Mouse (Mus musculus) midbrain, embryonic 14.5 days (tissue): ENCODE results near the gene Fhl3. TPM values are rescaled to one million over a fixed set of nuclear protein-coding genes. Genes with fewer than 3 reads are reported as not detected.
"Not testable (repeated sequence)": the region's sequence is repeated elsewhere in the genome, so short reads cannot be mapped to it uniquely, and the experiment has no call there.

Source experiments
- ATAC-seq: fragments of 200-750 bp; cut with Nextera tagmentation; 2 replicates; pipeline ENCODE4 v1.8.0; 2017; ENCODE audit warnings: moderate number of reproducible peaks, moderate library complexity; ENCODE audit not compliant: low FRiP score, low TSS enrichment
- DNase-seq: peaks from one replicate; pipeline ENCODE4 v3.0.0-alpha.2; 2015
- H3K27ac ChIP-seq: fragments of 300-500 bp; sonication (generic); replicated peaks from 2 replicates; pipeline ENCODE4 v1.5.1; 2014; ENCODE audit warnings: mild to moderate bottlenecking, low read depth, low read length, moderate library complexity
- H3K27me3 ChIP-seq: fragments of 300-500 bp; sonication (generic); 2 replicates; pipeline ENCODE4 v1.6.1; 2014; ENCODE audit warnings: low read length, control low read depth, mixed read lengths; ENCODE audit not compliant: control insufficient read depth, insufficient read depth
- H3K36me3 ChIP-seq: fragments of 300-500 bp; sonication (generic); 2 replicates; pipeline ENCODE4 v1.6.1; 2014; ENCODE audit warnings: low read length, control low read depth; ENCODE audit not compliant: control insufficient read depth, insufficient read depth
- H3K4me1 ChIP-seq: fragments of 300-500 bp; sonication (generic); 2 replicates; pipeline ENCODE4 v1.6.1; 2014; ENCODE audit warnings: mild to moderate bottlenecking, antibody characterized with exemption, low read length, control low read depth; ENCODE audit not compliant: control insufficient read depth, insufficient read depth
- H3K4me2 ChIP-seq: fragments of 300-500 bp; sonication (generic); 2 replicates; pipeline ENCODE4 v1.6.1; 2014; ENCODE audit warnings: mild to moderate bottlenecking, low read length, moderate library complexity
- H3K4me3 ChIP-seq: fragments of 300-500 bp; sonication (generic); replicated peaks from 2 replicates; pipeline ENCODE4 v1.5.1; 2014; ENCODE audit warnings: low read depth, low read length
- H3K9ac ChIP-seq: fragments of 300-500 bp; sonication (generic); replicated peaks from 2 replicates; pipeline ENCODE4 v1.6.1; 2014; ENCODE audit warnings: mild to moderate bottlenecking, low read length, moderate library complexity
- H3K9me3 ChIP-seq: fragments of 300-500 bp; sonication (generic); 2 replicates; pipeline ENCODE4 v1.6.1; 2016; ENCODE audit warnings: low read length, control low read depth, mixed read lengths; ENCODE audit not compliant: control insufficient read depth
- WGBS: fragments of 180-500 bp; shearing (Covaris S2); extraction: QIAGEN DNeasy Blood & Tissue Kit; methylation state at CpG from one replicate; pipeline ENCODE4 v1.1.7; 2014; 5-methylcytosine and 5-hydroxymethylcytosine counted together
- polyA plus RNA-seq: library from polyadenylated mRNA; unstranded; fragments of >200 nt; fragmentation: Nextera tagmentation; extraction: Ambion mirVana; gene quantifications from 2 replicates; pipeline ENCODE4 v1.2.1, GENCODE M21; 2014

Gene Fhl3
- polyA plus RNA-seq, 1 experiment from 2014 or later = 1.8 TPM

GRCm38 (mm10) chr4:124710776-124711291 is 10.3 kb downstream of the Fhl3 start:
- H3K36me3 ChIP-seq = no peaks in the 10 kb centered on the region
- H3K4me1 ChIP-seq = peaks cover 15% of the 10 kb centered on the region
- no peak overlapping the region for H3K27ac ChIP-seq
- H3K4me2 ChIP-seq = no peak overlapping the region
- ATAC-seq = no peak
- no peak overlapping the region for H3K9ac ChIP-seq
- WGBS = 14% methylated on average over 5 of the region's 5 CpGs
- peak; percentile 79 for DNase-seq
- no peaks in the 10 kb centered on the region for H3K9me3 ChIP-seq
- H3K27me3 ChIP-seq = peaks cover 15% of the 10 kb centered on the region
- H3K4me3 ChIP-seq = no peak overlapping the region

GRCm38 (mm10) chr4:124712618-124713017 is 12.1 kb downstream of the Fhl3 start:
- Histone ChIP-seq H3K36me3 (peaks cover 16% of the 10 kb centered on the region), H3K9me3 (no peaks in the 10 kb centered on the region), H3K27me3 (peaks cover 15% of the 10 kb centered on the region), H3K9ac (no peak overlapping the region), H3K4me2 (no peak overlapping the region), H3K4me1 (peaks cover 15% of the 10 kb centered on the region), H3K4me3 (no peak overlapping the region), H3K27ac (no peak overlapping the region)
- DNase-seq (no peak), ATAC-seq (no peak)
- WGBS = 83% methylated on average over 6 of the region's 6 CpGs

- H3K4me2 ChIP-seq, ATAC-seq, H3K27ac ChIP-seq, H3K9me3 ChIP-seq, DNase-seq, H3K4me3 ChIP-seq, H3K9ac ChIP-seq: not testable (repeated sequence)
- peaks cover 28% of the 10 kb centered on the region for H3K36me3 ChIP-seq
- H3K27me3 ChIP-seq = peaks cover 15% of the 10 kb centered on the region
- WGBS = 75% methylated on average over 4 of the region's 5 CpGs
- peaks cover 12% of the 10 kb centered on the region for H3K4me1 ChIP-seq
These were observed 13.3 kb downstream of the Fhl3 start for GRCm38 (mm10) chr4:124713850-124714249.

GRCm38 (mm10) chr4:124714545-124715481 is 14.3 kb downstream of the Fhl3 start, which contains the start of gene Sf3a3:
Sf3a3 (plus strand) TSS chr4:124714776.
- H3K27me3 ChIP-seq = peaks cover 5% of the 10 kb centered on the region
- no peaks in the 10 kb centered on the region for H3K9me3 ChIP-seq
- peaks cover 38% of the 10 kb centered on the region for H3K36me3 ChIP-seq
- H3K9ac ChIP-seq = peak within 1 kb of the TSS; percentile 84
- peak within 1 kb of the TSS; percentile 86 for H3K4me3 ChIP-seq
- peak within 1 kb of the TSS; percentile 90 for H3K4me2 ChIP-seq
- DNase-seq = peak; percentile 98
- WGBS = under 1% methylated on average over 57 of the region's 57 CpGs
- peak within 1 kb of the TSS; percentile 67 for H3K27ac ChIP-seq
- peaks cover 9% of the 10 kb centered on the region for H3K4me1 ChIP-seq
- ATAC-seq = peak; percentile 93

GRCm38 (mm10) chr4:124719101-124719500 is 18.6 kb downstream of the Fhl3 start:
- Histone ChIP-seq H3K4me1 (peaks cover 6% of the 10 kb centered on the region), H3K4me2 (no peak overlapping the region), H3K27ac (no peak overlapping the region), H3K27me3 (no peaks in the 10 kb centered on the region), H3K9ac (no peak overlapping the region), H3K36me3 (peaks cover 79% of the 10 kb centered on the region), H3K9me3 (no peaks in the 10 kb centered on the region), H3K4me3 (no peak overlapping the region)
- ATAC-seq = no peak
- 97% methylated on average over 4 of the region's 4 CpGs for WGBS
- no peak for DNase-seq

GRCm38 (mm10) chr4:124726121-124726520 is 25.6 kb downstream of the Fhl3 start:
- DNase-seq = no peak
- Histone ChIP-seq H3K9me3 (no peaks in the 10 kb centered on the region), H3K27ac (no peak overlapping the region), H3K36me3 (peaks cover 98% of the 10 kb centered on the region), H3K4me3 (no peak overlapping the region), H3K4me2 (no peak overlapping the region), H3K27me3 (no peaks in the 10 kb centered on the region), H3K9ac (no peak overlapping the region), H3K4me1 (no peaks in the 10 kb centered on the region)
- WGBS = 87% methylated on average over 6 of the region's 6 CpGs
- ATAC-seq = no peak

GRCm38 (mm10) chr4:124736952-124737351 is 36.5 kb downstream of the Fhl3 start:
- H3K27ac ChIP-seq = peak overlapping the region; percentile 20; the same call in 1 of the 2 replicates

GRCm38 (mm10) chr4:124737486-124737885 is 37.0 kb downstream of the Fhl3 start:
- Histone ChIP-seq H3K9ac (no peak overlapping the region), H3K4me2 (no peak overlapping the region), H3K4me1 (peaks cover 13% of the 10 kb centered on the region; the same call in 1 of the 2 replicates), H3K36me3 (peaks cover 13% of the 10 kb centered on the region), H3K9me3 (no peaks in the 10 kb centered on the region), H3K4me3 (no peak overlapping the region), H3K27me3 (no peaks in the 10 kb centered on the region), H3K27ac (0 out of 2 replicates have a peak overlapping the region, but pooled peaks have one; percentile 20)
- WGBS = 74% methylated on average over 5 of the region's 5 CpGs
- no peak for ATAC-seq
- DNase-seq = no peak

More at GRCm38 (mm10) chr4:124736952-124737351, 36.5 kb downstream of the Fhl3 start:
- Histone ChIP-seq H3K4me1 (peaks cover 10% of the 10 kb centered on the region; the same call in 1 of the 2 replicates), H3K9ac (0 out of 2 replicates have a peak overlapping the region, but pooled peaks have one; percentile 9), H3K4me3 (no peak overlapping the region), H3K4me2 (no peak overlapping the region), H3K27me3 (no peaks in the 10 kb centered on the region), H3K9me3 (no peaks in the 10 kb centered on the region), H3K36me3 (peaks cover 19% of the 10 kb centered on the region)
- no peak for ATAC-seq
- peak; percentile 64 for DNase-seq
- 63% methylated on average over 2 of the region's 2 CpGs for WGBS
